Mouse (Mus musculus) right cerebral cortex, postnatal 10 days (tissue): ENCODE measurements at regions not wholly inside any gene's neighbourhood (a gene's known extent, or its start where the extent isn't known, plus 50 kb on each side); places are given as distances from the start of the nearest gene placed in this dataset.

Experiments used
- DNase-seq, 2 experiments: peaks; one replicate each; pipeline ENCODE4 v3.0.0; 2021; ENCODE audit warnings: low spot score in 2 of 2

- DNase-seq: no peak
Measured at GRCm38 (mm10) chr12:95054887-95055286, 637.1 kb upstream of the Flrt2 start.

GRCm38 (mm10) chr12:95056926-95057325, 635.1 kb upstream of the Flrt2 start:
- peak in 1 of 2 experiments; percentile 35 for DNase-seq

- DNase-seq: no peak
Measured at GRCm38 (mm10) chr12:95059396-95059795, 632.6 kb upstream of the Flrt2 start.

- no peak for DNase-seq
Measured at GRCm38 (mm10) chr12:95072307-95072706, 619.7 kb upstream of the Flrt2 start.

GRCm38 (mm10) chr12:95119223-95119952, 572.6 kb upstream of the Flrt2 start:
- no peak for DNase-seq

- DNase-seq: peak; percentile 15 to 16
Measured at GRCm38 (mm10) chr12:95132804-95133203, 559.2 kb upstream of the Flrt2 start.

- no peak for DNase-seq
Measured at GRCm38 (mm10) chr12:95133482-95133881, 558.5 kb upstream of the Flrt2 start.

GRCm38 (mm10) chr12:95138167-95138566, 553.9 kb upstream of the Flrt2 start:
- no peak for DNase-seq

GRCm38 (mm10) chr12:95171051-95171450, 521.0 kb upstream of the Flrt2 start:
- DNase-seq: peak; percentile 22 to 50

- DNase-seq: no peak
Measured at GRCm38 (mm10) chr12:95173810-95174402, 518.1 kb upstream of the Flrt2 start.

- DNase-seq: no peak
Measured at GRCm38 (mm10) chr12:95202486-95202885, 489.5 kb upstream of the Flrt2 start.

- no peak for DNase-seq
Measured at GRCm38 (mm10) chr12:95205081-95205480, 486.9 kb upstream of the Flrt2 start.

- DNase-seq: no peak
Measured at GRCm38 (mm10) chr12:95239158-95239779, 452.8 kb upstream of the Flrt2 start.

- DNase-seq: no peak
Measured at GRCm38 (mm10) chr12:95267187-95267586, 424.8 kb upstream of the Flrt2 start.

- no peak for DNase-seq
Measured at GRCm38 (mm10) chr12:95305386-95305785, 386.6 kb upstream of the Flrt2 start.

GRCm38 (mm10) chr12:95315151-95315750, 376.8 kb upstream of the Flrt2 start:
- peak in 1 of 2 experiments; percentile 41 for DNase-seq

GRCm38 (mm10) chr12:95316820-95317219, 375.2 kb upstream of the Flrt2 start:
- DNase-seq: no peak

GRCm38 (mm10) chr12:95321693-95322092, 370.3 kb upstream of the Flrt2 start:
- DNase-seq: no peak

GRCm38 (mm10) chr12:95329666-95330065, 362.4 kb upstream of the Flrt2 start:
- DNase-seq: no peak

GRCm38 (mm10) chr12:95347786-95348185, 344.2 kb upstream of the Flrt2 start:
- no peak for DNase-seq

- DNase-seq: no peak
Measured at GRCm38 (mm10) chr12:95355151-95355550, 336.9 kb upstream of the Flrt2 start.

- no peak for DNase-seq
Measured at GRCm38 (mm10) chr12:95384248-95384964, 307.6 kb upstream of the Flrt2 start.
